Mouse (Mus musculus) cerebellum, postnatal 14 days (tissue): ENCODE results near the gene Tfeb.

Experiments used
- DNase-seq, 2 experiments: peaks; one replicate each; pipeline ENCODE4 v3.0.0; 2021; ENCODE audit warnings: mixed read lengths in 2 of 2

The Tfeb gene

DNA sequence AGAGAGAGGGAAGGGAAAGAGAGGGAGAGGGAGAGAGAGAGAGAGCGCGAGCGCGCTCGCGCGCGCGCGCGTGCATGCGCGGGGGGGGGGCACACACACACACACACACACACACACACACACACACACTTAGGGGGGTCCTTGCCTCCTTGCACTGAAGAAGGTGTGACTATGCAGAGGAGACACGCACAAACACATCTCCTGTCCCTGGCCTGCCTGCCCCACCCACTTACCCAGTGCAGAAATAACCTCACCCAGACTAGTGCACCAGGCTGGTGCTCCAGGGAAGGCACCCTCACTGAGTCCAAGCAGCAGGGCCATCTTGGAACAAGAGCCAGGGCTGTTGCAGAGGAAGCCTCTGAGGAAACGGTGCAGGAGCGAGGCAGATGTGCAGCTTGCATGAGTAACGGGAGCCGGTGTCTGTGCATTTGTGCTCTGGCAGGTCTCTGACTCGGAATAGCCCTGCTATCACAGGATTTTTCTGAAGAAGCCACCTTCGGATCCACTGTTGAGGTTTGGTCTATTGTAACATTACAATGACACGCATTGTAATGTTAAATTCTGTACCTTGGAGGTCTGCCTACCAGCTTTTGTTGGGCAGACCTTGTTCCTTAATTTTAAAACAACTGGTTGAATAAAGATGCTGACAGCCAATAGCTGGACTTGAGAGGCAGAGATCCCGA is 23.8 kb upstream of the Tfeb start:
- no peak for DNase-seq

DNA sequence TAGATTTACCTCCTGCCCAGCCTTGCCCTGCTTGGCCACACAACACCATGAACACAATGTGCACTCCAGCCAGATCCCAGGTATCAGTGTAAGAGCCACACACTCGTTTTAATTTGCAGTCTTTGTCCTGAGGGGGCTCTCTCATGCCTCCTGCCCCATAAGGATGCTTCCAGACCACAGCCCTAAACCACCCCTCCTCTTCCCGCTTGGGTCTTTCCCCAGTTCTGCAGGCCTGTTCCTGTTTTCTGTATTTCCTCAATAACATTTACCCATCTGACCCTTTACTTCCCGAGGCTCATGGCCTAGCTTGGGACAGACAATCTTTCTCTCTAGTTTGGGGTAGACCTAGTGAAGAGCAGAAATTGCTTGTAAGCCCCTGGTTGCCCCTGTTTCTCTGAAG is 21.8 kb upstream of the Tfeb start:
- no peak for DNase-seq

DNA sequence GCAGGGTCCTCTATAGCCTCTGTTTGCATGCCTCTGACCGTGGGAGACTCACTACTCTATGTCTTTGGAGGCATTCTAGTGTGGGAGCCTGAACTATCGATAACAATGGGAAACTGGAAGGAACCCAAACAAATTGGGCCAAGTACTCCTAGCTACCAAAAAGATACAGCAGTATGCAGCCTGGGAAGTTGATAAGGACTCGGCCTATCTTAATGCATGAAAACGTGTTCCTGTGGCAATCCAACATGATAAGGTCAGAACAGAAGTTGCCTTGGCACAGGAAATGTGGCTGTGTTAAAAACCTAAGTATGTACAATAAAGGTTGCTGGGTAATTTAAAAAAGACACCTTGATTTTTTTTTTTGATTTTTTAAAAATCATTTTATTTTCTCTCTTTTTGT is 15.6 kb upstream of the Tfeb start:
- DNase-seq = no peak

GRCm38 (mm10) chr17:47726566-47726965 is 10.3 kb upstream of the Tfeb start, which contains the start of gene Pgc:
Pgc (plus strand) TSS chr17:47726842.
- no peak for DNase-seq

DNA sequence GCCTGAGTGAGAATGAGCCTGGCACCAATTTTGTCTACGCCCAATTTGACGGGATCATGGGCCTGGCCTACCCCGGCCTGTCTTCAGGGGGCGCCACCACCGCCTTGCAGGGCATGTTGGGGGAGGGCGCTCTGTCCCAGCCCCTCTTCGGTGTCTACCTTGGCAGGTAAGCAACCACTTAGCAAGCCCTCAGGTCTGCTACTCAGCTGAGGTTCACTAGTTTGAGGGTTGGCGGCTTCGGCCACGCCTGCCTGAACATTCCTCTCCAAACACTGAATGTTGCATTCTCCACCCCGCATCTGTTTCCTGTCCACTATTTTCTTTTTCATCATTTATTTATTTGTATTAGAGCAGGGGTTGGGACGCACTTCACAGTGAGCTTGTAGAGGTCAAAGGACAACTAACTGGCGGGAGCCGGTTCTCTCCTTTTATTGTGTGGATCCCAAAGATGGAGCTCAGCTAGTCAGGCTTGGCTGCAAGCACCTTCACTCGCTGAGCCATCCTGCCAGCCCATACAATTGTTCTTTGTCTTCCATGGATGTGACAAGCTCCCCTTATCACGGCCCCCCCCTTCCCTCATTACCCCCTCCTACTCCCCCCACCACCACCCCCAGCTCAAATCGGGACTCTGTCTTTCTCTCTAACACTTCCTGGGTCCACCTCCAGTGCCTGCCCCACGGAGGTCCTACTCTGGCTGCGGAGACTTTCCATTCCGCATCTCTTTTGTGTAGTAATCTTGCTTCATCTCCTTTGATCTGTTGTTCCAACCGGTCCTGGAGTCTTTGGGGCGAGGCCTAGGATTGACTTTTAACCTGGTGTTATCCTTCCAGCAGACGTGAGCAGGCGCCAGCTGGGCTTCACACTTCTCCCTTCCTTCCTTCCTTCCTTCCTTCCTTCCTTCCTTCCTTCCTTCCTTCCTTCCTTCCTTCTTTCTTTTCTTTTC is 5.9 kb upstream of the Tfeb start:
- peak in 1 of 2 experiments; percentile 25 for DNase-seq

- no peak for DNase-seq
These were observed 1.2 kb upstream of the Tfeb start for GRCm38 (mm10) chr17:47735553-47736100.

DNA sequence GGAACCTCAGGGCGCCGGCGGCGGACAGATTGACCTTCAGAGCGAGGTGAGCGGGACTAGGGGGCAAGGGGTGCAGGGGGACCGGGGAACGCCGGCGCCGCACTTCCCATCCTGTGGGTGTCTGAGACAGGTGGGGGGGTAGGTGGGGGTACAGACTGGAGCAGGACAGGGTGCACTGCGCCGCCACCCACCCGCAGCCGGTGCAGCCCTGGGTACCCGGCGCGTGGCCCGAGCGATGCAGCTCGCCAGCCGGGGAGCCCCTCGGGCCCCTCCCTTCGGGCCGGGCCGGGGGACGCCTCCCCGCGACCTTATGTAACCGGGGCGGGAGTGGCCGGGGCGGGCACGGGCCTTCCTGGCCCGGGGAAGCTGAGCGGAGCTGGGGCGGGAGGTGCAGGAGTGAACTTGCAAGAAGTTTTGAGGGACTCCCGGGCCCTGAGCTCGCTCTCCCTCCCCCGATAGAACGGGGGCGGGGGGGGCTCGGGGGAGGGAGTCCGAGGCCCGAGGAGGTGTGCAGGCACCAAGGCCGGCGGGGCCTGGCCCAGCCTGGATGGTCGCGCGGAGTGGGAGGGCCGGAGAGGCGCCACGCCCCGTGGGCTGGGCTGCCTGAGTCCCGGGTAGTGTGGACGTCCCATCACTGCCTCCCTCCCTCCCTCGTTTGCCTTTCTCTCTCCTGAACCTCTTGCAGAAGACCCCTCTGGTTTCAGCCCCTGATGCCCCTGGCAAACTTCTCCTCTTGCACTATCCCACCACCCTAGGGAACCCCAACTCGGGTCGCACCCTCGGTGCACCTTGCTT is 638 bp downstream of the Tfeb start:
- peak; percentile 67 to 78 for DNase-seq

DNA sequence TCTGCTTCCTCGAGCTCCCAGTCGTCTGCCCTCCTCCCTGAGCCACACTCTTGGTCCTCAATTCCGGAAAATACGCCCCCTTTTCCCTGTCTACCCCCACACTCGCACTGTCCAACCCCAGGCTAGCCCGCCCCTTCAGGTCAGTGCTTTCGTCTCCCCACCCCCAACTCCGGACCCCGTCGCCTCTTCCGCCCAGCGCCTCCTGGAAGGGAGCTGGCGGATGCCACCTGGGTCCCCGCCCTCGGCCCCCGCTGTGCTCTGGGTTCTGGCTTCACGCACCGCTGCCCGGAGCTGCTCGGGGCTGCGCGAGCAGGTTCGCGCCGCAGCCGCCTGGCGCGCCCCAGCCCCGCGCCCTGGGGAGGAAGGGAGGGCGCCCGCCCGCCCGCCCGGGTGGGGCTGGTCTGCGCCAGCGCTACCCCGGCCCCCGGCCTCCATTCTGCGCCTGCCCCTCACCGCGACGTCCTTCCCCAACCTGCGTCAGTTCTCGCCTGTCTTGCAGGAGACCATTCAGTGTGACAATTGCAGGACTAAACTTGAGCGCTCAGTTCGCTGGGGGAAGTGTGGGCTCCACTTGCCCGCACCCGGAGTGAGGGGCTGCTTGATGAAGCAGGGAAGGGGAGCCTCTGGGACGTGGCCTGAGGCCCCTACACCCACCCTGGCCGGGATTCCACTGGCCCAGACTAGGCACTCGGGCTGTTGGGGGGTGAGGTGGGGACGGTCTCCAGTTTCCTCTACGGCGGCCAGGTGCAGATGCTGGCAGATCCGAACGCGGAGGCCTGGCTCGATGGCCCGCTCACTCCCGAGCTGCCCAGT is 1.4 kb downstream of the Tfeb start:
- DNase-seq = peak; percentile 61 to 65

DNA sequence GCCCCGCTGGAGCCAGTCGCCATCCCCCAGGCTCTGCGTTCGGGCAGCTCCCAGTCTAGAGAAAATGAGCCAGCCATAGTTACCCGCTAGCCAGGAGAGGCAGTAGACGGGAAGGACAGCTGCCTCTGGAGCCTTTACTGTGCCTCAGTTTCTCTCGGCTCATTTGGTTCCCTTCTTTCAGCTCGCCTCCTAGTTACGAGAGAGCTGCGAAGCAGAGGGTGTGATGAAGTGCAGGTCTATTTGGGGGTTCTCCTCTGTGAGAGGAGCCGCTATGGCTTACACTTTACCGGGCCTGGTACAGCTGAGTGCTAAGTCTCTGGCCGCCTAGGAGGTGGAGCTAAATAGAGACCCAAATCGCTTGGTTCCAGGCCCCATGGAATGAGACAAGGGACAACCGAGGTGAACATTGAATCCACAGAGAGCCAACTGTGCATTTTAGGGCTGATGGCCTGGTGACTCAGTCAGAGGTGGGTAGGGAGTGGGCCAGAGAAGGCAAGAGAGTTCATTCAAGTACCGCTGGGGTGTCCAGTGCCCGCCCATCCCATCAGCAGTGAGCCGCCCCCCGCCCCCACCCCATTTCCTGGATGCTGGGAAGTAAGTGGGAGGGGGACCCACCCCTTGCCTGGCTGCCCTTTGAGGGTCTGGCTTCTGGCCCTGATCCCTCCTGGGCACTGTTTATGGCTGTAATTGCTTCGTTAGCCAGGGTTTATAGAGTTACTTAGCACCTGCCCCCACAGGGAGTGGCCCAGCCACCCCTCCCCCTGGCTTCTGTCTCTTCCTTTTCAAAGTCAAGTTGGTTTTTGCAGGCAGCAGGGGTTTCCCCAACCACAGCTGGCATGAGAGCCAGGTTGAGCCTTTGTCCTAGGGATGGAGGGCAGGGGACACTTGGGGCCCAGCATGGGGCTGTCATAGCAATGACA is 2.3 kb downstream of the Tfeb start:
- DNase-seq = no peak

- DNase-seq = no peak
These were observed 3.4 kb downstream of the Tfeb start for GRCm38 (mm10) chr17:47740186-47740585.

- DNase-seq = peak in 1 of 2 experiments; percentile 32
These were observed 6.3 kb downstream of the Tfeb start for GRCm38 (mm10) chr17:47742991-47743734.

GRCm38 (mm10) chr17:47744086-47744485 is 7.3 kb downstream of the Tfeb start:
- DNase-seq = no peak

GRCm38 (mm10) chr17:47744746-47745368 is 8.0 kb downstream of the Tfeb start:
- peak in 1 of 2 experiments; percentile 53 for DNase-seq

DNA sequence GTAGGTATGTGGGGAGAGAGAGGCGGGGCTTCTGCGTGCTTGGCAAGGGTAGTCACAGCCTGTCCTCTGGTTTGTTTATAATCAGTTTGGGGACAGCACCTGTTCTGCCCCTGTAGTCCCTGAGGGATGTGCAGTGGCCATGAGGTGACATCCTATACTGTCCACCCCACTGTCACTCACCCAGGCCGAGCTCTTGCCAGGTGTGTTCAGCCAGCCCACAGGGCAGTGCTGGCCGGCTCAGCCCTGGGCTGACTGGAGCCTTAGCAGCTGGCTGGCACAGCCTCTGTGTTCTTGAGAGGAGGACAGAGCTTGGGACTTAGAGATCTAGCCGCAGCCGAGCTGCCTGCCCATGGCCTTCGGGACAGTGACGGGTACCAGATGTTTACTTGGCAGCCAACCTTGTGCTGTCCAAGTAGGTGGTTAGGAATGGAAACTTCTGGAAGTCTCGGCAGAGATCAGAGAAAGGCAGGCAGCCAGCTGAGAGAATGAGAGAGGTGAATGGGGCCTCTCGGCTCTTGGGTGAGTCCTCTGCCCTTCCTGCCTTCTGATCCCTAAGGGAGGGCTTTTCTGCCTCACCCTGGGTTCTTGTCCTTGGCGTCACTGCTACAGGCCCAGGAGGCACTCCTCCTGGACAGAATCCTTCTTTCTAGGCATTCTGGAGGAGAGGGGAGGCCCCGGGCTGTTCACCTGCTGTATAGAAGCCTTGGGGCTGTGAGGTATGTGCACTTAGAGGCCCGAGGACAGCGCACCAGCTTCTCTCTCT is 12.1 kb downstream of the Tfeb start:
- DNase-seq = no peak

DNA sequence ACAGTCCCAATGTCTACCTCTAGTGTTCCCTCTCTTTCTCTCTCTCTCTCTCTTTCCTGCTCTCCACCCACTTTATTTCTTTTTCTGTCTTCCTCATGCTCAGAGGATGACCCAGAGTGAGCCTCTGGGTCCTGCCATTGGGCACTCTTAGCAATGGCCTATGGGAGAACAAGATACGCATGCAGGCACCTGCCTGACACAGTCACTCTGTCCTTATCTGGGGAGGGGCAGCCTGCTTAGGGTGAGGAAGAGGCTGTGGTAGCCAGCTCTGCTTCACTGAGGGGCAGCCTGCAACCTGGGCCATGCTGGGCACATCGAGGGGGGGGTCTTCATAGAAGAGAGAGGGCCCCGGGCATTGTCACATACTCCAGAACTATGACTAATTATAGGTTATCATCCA is 12.8 kb downstream of the Tfeb start:
- DNase-seq = no peak

DNA sequence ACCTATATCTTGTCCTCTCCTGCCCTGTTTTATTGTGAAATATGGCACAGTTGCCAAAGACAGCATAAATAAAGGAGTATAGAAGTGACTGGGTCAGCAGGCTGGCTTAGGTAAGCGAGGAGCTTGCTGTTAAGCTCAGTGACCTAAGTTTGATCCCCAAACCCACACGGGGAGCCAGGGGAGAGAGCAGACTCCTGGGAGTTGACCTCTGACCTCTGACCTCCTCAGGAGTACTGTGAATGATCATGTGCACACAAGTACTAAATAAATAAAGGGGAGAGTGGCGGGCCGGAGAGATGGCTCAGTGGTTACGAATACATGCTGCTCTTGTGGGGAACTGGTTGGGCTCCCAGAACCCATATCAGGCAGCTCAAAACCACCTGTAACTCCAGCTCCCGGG is 13.3 kb downstream of the Tfeb start:
- no peak for DNase-seq

- no peak for DNase-seq
These were observed 15.0 kb downstream of the Tfeb start for GRCm38 (mm10) chr17:47751811-47752210.

- DNase-seq = no peak
These were observed 16.4 kb downstream of the Tfeb start for GRCm38 (mm10) chr17:47753130-47753775.
